Mouse (Mus musculus) mesoderm, embryonic 11.5 days (tissue): ENCODE data around the gene Arhgef19.

ENCODE experiments used
- DNase-seq: peaks from one replicate; pipeline ENCODE4 v3.0.0-alpha.2; 2012; ENCODE audit warnings: low read depth, low spot score

Gene Arhgef19

GRCm38 (mm10) chr4:141265979-141266637, 26.8 kb downstream of the Arhgef19 start:
- DNase-seq, result no peak

GRCm38 (mm10) chr4:141267250-141267649, 28.0 kb downstream of the Arhgef19 start:
- DNase-seq, result no peak

DNA sequence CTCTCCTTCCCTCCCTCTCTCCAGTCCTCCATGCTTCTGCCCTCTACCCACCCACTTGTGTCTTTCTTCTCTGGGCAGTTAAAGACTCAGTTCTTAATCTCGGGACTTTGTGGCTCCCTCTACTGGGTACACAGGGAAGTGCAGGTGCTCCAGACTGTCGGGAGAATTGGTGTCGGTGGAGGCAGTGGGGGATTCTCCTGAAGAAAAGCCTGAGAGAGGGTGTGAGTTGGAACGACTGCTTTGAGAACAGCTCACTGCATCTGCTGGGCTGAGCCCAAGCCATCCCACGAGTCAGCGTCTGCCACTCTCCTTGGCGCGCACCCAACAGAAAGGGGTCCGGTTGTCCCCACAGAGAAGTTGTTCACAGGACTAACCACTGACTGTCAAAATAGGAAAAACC, 28.5 kb downstream of the Arhgef19 start:
- DNase-seq, result no peak

DNA sequence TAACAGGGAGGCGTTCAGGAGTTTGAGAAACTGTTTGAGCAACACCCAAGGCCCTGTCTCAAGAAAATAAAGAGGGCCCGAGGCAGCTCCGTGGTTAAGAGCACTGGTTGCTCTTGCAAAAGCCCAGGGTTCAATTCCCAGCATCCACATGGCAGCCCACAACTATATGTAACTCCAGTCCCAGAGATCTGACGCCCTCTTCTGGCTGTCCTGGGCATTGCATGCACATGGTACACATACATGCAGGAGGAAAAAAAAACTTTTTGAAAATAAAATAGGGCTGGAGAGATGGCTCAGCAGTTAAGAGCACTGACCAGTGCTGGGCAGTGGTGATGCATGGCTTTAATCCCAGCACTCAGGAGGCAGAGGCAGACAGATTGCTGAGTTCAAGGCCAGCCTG, 29.1 kb downstream of the Arhgef19 start:
- DNase-seq, result no peak

- no peak for DNase-seq
Measured at GRCm38 (mm10) chr4:141269080-141269479, 29.8 kb downstream of the Arhgef19 start.

- DNase-seq, result no peak
Measured at GRCm38 (mm10) chr4:141270201-141270940, 31.1 kb downstream of the Arhgef19 start.

DNA sequence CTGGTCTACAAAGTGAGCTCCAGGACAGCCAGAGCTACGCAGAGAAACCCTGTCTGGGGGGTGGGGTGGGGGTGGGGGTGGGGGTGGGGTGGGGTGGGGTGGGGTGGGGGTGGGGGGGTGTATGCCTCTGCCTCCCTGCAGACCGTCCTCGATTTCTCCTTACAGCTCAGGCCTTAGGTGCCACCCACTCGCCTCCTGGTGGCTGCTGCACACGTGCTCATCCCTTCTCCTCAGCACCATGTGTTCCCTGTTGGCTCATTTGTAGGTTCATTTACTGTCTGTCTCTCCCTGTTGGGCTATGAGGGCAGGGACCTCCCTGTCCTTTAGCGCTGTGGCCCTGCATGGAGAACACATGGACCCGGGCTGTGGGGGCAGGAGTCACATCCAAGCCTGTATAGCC, 31.9 kb downstream of the Arhgef19 start:
- no peak for DNase-seq

DNA sequence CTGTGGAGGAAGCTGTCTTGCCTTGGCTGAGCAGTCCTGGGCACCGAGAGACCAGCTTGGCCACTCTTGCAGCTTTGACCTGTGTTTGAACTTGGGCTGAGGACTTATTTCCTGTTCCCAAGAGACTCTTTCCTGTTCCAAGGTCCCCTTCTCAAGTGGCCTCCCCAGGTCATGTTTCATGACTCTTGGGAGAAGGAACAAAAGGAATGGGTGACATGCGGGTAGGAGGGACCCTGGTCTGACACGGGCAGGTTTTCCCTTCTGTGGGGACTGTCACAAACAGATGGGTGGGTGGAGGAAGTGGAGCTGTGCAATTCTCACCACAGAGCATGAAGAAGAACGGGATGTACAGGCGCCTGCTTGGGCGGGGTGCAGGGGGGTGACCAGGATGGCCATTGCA, 32.4 kb downstream of the Arhgef19 start:
- no peak for DNase-seq

DNA sequence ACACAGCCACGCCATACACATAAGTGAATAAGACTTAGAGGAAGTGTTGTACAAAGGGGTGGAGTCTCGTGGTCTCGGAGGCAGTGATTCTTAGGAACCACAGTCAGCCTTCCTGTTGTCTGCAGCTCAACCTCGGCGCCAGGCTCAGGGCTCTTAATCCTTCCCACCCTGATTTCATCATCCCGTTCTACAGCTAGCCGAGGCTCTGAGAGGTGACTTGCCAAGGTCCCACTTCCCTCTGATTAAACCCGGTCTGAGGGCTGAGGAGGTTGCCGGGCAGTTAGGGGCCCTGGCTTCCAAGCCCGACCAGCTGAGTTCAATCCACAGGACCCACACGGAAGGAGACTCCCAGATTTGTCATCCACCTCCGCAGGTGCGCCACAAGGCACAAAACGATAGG, 33.6 kb downstream of the Arhgef19 start:
- DNase-seq, result no peak

GRCm38 (mm10) chr4:141273296-141273695, 34.0 kb downstream of the Arhgef19 start:
- peak; percentile 90 for DNase-seq

DNA sequence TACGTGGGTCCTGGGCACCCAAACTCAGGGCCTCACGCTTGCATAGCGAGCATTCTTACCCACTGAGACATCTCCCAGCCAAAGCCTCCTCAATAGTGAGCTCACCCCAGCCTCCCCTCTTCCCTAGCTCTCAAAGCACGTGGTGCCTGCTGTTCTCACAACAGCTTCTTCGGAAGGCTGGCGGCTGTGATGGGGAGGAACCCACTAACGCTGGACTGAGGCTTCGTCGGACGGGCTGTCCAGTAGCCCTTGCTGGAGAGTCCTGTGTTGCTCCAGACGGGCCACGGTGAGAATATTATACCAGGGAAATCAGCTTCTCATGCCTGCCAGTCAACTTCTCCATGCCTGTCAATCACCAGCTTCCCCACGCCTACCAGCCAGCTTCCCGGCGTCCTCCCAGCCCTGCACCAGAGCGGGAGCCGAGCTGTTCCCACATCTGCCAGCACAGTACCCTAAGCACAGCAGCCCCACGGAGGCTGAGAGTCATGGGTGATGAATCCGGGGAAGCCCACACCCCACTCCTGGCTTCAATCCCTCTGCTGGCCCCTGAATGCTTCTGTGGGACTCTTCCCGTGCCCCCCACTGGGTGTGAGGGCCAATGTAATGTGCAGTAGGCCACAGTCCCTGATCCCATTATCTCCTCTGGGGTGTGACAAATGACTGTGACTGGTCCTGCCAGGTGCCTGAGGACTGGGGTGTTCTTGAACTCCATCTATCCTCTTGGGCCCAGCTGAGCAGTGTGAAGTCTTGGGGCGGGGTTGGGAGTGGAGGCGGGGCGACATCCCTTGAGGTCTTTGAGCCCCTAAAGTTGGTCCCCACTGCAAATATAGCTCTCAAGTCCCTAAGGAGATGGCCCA, 35.4 kb downstream of the Arhgef19 start:
- DNase-seq, result no peak

DNA sequence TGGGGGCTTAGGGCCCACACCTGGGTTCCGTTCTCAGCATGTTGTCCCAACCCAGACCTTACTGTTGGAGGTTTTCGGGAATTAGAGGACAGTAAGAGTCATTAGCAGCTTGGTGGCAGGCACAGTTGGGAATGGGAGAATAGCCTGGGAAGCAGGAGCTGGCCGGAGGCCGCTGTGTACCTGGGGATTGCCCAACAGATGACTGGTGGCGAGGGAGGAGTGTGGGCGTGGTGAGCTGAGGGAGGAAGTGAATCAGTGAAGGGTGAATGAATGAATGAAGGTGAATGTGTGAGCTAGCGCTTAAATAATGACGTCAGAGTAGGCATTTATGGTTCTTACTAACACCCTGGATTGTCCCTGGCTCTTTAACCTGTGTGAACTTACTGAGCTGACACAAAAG, 37.9 kb downstream of the Arhgef19 start:
- no peak for DNase-seq

- DNase-seq, result no peak
Measured at GRCm38 (mm10) chr4:141278154-141278553, 38.9 kb downstream of the Arhgef19 start.

DNA sequence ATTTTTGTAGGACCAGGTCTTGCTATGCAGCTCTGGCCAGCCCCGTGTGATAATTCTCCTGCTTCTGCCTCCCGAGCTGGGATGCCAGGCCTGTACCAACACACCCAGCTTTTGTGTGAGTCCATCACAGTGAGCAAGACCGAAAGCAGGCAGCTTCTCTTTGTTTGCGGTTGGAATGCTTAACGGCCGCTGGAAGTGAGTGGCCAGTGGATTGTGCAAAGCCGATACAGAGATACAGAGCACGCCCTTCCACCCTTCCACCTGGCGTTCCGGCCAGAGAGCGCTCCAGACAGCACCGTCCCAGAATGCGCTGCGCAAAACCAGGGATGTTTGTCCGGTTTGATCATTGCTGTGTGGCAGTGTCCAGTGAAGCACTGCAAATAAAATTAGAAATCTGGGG, 40.0 kb downstream of the Arhgef19 start:
- DNase-seq, result no peak

DNA sequence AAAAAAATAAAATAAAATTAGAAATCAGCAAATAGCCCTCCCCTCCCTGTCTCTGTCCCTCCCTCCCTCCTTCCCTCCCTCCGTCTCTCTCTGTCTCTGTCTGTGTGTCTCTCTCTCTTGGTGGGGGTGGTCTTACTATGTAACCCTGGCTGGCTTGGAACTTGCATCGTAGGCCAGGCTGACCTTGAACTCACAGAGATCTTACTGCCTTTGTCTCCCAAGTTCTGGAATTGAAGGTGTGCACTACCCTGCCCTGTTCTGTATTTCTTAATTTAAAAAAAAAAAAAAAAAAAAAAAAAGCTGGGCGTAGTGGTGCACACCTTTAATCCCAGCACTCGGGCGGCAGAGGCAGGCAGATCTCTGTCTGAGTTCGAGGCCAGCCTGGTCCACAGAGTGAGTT, 40.5 kb downstream of the Arhgef19 start:
- DNase-seq, result no peak

DNA sequence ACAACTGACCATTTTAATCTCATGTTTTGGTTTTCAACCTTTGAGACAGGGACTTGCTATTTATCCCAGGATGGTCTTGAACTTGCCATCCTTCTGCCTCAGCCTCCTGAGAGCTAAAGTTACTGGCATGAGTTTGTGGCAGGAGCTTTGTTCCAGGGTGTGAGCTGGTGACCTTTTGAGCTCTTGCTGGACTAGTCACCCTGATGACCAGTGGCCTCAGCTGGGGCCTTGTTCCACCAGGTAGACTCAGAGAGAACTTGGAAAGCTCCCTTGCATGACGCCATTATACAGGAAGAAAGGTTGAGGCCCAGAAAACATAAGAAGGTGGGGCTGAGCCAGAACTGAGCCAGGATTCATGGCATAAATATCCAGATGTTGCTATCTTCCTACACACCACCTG, 41.2 kb downstream of the Arhgef19 start:
- DNase-seq, result no peak

DNA sequence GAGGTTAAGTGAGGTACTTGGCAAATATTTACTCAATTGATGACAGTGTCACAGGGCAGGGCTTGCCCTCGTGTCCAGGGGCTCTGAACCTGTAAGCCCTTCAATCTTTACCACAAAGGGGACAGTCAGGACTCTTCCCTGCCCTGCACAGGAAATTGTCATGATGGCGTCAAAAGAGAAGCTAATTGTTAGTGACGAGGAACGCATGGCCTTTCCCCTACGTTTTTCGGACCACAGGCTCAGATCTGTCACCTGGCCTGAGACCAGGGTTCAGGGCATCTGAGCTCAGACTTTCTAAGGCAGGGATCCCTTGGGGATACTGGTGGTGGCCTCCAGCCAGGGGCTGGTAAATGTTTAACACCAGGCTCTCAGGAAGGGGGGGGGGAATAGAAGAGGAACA, 41.9 kb downstream of the Arhgef19 start:
- no peak for DNase-seq

GRCm38 (mm10) chr4:141281578-141281977, 42.3 kb downstream of the Arhgef19 start:
- no peak for DNase-seq

- DNase-seq, result no peak
Measured at GRCm38 (mm10) chr4:141282087-141282486, 42.8 kb downstream of the Arhgef19 start.

DNA sequence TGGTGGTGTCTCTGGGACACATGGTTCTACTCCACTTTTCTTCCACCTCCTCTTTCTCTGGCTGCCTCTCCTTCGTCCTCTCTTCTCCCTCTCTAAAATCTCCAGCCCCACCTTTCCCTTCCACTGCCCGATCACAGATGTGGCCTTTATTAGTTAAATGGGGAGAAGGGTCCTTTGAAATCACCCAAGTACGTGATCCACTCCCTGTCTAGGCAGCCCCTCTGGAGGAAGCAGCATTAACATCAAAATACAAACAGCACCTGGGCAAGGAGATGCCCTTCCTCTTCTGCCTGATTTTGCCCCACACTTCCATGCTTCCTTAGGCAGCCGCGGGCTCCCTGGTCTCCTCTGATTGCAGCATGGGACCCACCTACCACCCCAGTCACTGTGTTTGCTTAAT, 43.3 kb downstream of the Arhgef19 start:
- no peak for DNase-seq

DNA sequence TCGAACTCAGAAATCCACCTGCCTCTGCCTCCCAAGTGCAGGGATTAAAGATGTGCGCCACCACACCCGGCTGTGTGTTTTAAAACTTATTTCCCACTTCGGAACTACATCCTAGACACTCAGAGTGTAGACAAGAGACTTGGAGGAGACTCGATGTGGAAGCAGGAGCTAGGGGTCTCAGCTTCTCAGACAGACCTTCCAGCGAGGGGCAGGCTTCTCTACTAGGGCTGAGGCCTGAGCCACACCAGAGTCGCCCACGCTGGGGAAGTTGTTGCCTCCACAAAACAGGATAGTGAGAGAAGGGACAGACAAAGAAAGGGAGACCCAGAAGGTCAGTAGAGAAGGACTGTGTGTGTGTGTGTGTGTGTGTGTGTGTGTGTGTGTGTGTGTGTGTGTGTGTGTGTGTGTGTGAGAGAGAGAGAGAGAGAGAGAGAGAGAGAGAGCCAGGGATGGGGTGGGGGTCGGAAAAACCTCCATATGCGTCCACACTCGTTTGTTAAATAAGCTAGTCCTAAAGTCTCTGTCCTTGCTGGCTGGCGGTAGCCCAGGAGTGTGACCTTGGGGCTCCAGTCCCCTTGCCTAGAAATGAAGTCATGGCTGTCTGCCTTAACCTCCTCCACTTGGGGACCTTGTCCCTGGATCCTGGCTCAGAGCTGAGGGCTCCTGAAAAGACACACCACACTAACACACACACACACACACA, 44.0 kb downstream of the Arhgef19 start:
- DNase-seq, result no peak

- no peak for DNase-seq
Measured at GRCm38 (mm10) chr4:141283879-141284411, 44.6 kb downstream of the Arhgef19 start.
